Mouse (Mus musculus) stomach, embryonic 14.5 days (tissue): Measurements from ENCODE around the gene Ubxn6. TPM values are rescaled to one million over a fixed set of nuclear protein-coding genes. Genes with fewer than 3 reads are reported as not detected.
A peak's percentile ranks its signal among the peaks of the same experiment; 100 is the strongest.

ENCODE experiments used
- ATAC-seq: fragments of 200-750 bp; cut with Nextera tagmentation; 2 replicates; pipeline ENCODE4 v1.8.0; 2017; ENCODE audit warnings: low read depth, moderate TSS enrichment; ENCODE audit not compliant: insufficient number of reproducible peaks, insufficient read depth, low FRiP score
- H3K27ac ChIP-seq: fragments of 300-500 bp; sonication (generic); 2 replicates; pipeline ENCODE4 v1.5.1; 2014; ENCODE audit warnings: mild to moderate bottlenecking, low read length, moderate library complexity, mixed read lengths
- H3K27me3 ChIP-seq: fragments of 300-500 bp; sonication (generic); 2 replicates; pipeline ENCODE4 v1.6.1; 2014; ENCODE audit warnings: low read length, control low read depth, mixed read lengths; ENCODE audit not compliant: control insufficient read depth, insufficient read depth
- H3K36me3 ChIP-seq: fragments of 300-500 bp; sonication (generic); 2 replicates; pipeline ENCODE4 v1.6.1; 2014; ENCODE audit warnings: mild to moderate bottlenecking, control low read depth, low read length, moderate library complexity, mixed read lengths; ENCODE audit not compliant: control insufficient read depth, insufficient read depth
- H3K4me1 ChIP-seq: fragments of 300-500 bp; sonication (generic); 2 replicates; pipeline ENCODE4 v1.6.1; 2014; ENCODE audit warnings: low read length, control low read depth, mixed read lengths; ENCODE audit not compliant: control insufficient read depth, insufficient read depth
- H3K4me2 ChIP-seq: fragments of 300-500 bp; sonication (generic); replicated peaks from 2 replicates; pipeline ENCODE4 v1.6.1; 2014; ENCODE audit warnings: low read depth, low read length, control low read depth
- H3K4me3 ChIP-seq: fragments of 300-500 bp; sonication (generic); 2 replicates; pipeline ENCODE4 v1.5.1; 2014; ENCODE audit warnings: low read depth, low read length, control low read depth
- H3K9ac ChIP-seq: fragments of 300-500 bp; sonication (generic); replicated peaks from 2 replicates; pipeline ENCODE4 v1.6.1; 2014; ENCODE audit warnings: low read depth, mild to moderate bottlenecking, control low read depth, low read length, moderate library complexity, mixed read lengths
- H3K9me3 ChIP-seq: fragments of 300-500 bp; sonication (generic); 2 replicates; pipeline ENCODE4 v1.6.1; 2016; ENCODE audit warnings: low read depth, low read length, control low read depth; ENCODE audit not compliant: control insufficient read depth
- WGBS: fragments of 180-500 bp; shearing (Covaris S2); extraction: QIAGEN DNeasy Blood & Tissue Kit; methylation state at CpG from one replicate; pipeline ENCODE4 v1.1.7; 2014; 5-methylcytosine and 5-hydroxymethylcytosine counted together
- polyA plus RNA-seq: library from polyadenylated mRNA; unstranded; fragments of >200 nt; fragmentation: Nextera tagmentation; extraction: Ambion mirVana; gene quantifications from 2 replicates; pipeline ENCODE4 v1.2.1, GENCODE M21; 2014

Ubxn6 gene
- polyA plus RNA-seq, 1 experiment from 2014 or later: 41.9 TPM

- 0 out of 2 replicates have a peak overlapping the region, but pooled peaks have one; percentile 10 for H3K9ac ChIP-seq
- no peak overlapping the region for H3K27ac ChIP-seq
- ATAC-seq: no peak
- no peaks in the 10 kb centered on the region for H3K27me3 ChIP-seq
- no peak overlapping the region for H3K4me3 ChIP-seq
- H3K36me3 ChIP-seq: peaks cover 22% of the 10 kb centered on the region
- WGBS: 72% methylated on average over 2 of the region's 2 CpGs
- H3K4me1 ChIP-seq: no peaks in the 10 kb centered on the region
- H3K9me3 ChIP-seq: no peaks in the 10 kb centered on the region
- H3K4me2 ChIP-seq: no peak overlapping the region
Observed at GRCm38 (mm10) chr17:56022131-56022988, 52.5 kb downstream of the Ubxn6 start.

DNA sequence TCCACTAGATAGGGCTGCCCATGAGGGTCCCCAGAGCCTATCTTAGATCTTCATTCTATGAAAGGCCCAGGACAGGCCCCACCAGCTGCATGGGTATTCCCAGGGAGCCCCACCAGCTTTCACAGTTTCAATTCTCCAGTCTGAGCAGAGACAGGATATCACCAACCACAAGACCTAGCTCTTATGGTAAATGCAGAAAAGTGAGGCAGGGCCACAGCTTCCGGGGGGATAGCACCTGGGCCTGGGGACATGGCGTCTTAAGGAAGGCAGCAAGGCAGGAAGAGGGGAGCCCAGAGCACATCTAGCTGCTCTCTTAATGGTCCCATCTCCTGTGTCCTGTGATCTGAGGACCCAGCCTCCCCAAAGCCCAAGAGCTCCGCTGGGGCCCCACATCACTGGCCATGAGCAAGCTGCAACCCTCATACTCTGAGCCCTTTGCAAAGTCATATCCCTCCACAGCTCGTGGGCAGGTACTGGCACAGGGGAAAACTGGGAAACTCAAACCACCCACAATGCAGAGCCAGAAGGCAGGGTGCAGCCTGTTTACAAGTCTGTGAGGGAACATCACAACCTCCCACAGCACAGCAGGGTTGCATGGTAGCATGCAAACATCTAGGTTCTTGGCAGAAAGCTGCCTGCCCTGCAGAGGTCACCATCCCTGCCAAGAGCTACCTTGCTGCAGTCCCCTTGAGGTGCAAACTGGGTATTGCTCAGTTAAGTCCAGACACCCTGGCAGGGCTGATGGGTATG, 53.5 kb downstream of the Ubxn6 start:
- H3K36me3 ChIP-seq: peaks cover 32% of the 10 kb centered on the region
- no peak overlapping the region for H3K4me2 ChIP-seq
- no peaks in the 10 kb centered on the region for H3K9me3 ChIP-seq
- H3K27ac ChIP-seq: no peak overlapping the region
- WGBS: 84% methylated on average over 4 of the region's 4 CpGs
- H3K27me3 ChIP-seq: no peaks in the 10 kb centered on the region
- H3K9ac ChIP-seq: no peak overlapping the region
- no peaks in the 10 kb centered on the region for H3K4me1 ChIP-seq
- no peak overlapping the region for H3K4me3 ChIP-seq
- ATAC-seq: no peak

GRCm38 (mm10) chr17:56020400-56021084, 54.3 kb downstream of the Ubxn6 start:
- Histone ChIP-seq H3K27me3 (no peaks in the 10 kb centered on the region), H3K9me3 (no peaks in the 10 kb centered on the region), H3K27ac (no peak overlapping the region), H3K9ac (no peak overlapping the region), H3K36me3 (peaks cover 40% of the 10 kb centered on the region), H3K4me1 (no peaks in the 10 kb centered on the region), H3K4me3 (no peak overlapping the region), H3K4me2 (no peak overlapping the region)
- WGBS: 92% methylated on average over 6 of the region's 6 CpGs
- no peak for ATAC-seq

DNA sequence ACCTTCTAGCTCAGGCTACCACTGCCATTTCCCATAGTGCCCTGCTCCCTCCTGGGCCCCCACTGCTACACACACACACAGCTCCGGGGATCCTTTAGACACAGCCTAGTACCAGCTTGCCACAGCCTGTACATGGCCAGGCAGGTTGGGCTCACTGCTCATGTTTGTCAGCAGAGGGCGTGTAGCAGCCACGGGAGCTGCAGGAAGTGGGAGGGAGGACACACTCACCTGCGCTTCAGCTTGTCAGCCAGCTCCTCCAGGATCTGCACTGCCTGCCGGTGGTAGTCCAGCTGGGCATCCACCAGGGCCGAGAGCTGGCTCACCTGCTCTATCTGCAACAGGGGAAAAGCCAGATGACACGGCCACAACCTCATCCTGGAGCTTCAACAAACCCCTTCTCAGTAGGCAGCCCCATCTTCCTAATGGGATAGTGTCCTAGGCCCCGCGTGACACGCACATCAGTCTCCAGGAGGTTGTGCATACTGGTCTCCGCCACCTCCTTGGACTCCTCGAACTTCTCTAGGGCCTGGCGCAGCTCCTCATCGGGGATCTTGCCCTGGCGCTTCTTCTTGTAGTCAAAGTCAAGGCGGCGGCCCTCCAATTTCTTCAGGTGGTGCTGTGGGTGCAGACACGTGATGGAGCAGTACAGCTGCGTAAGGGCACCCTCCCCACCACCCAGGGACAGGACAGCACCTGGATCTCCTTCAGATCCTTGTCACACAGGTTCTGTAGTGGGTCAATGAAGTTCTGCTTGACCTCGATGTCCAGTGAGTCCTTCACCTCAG, 56.3 kb downstream of the Ubxn6 start:
- Histone ChIP-seq H3K9me3 (no peaks in the 10 kb centered on the region), H3K9ac (no peak overlapping the region), H3K27ac (no peak overlapping the region), H3K27me3 (no peaks in the 10 kb centered on the region), H3K4me1 (no peaks in the 10 kb centered on the region), H3K36me3 (peaks cover 47% of the 10 kb centered on the region), H3K4me3 (no peak overlapping the region), H3K4me2 (no peak overlapping the region)
- ATAC-seq: no peak
- WGBS: 69% methylated on average over 20 of the region's 20 CpGs

DNA sequence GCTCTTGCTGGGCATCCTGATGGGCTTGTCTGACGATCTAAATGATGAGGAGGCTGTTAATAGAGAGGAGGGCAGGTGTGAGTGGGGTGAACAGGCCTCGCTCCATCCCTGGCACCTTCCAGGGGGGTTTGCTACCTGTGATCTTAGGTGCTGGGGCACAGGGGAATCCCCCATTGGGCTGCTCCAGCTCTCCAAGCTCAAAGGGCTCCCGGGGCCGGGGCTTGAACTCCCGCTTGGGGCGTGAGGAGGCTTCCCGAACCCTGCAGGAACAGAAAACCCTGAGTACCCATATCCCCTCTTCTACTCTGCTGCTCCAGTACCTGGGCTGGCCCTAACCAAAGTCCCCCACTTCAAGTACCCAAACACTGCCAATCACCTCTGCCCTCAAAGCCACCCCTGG, 57.0 kb downstream of the Ubxn6 start:
- Histone ChIP-seq H3K4me2 (no peak overlapping the region), H3K36me3 (peaks cover 52% of the 10 kb centered on the region), H3K9me3 (no peaks in the 10 kb centered on the region), H3K27me3 (no peaks in the 10 kb centered on the region), H3K27ac (no peak overlapping the region), H3K9ac (no peak overlapping the region), H3K4me1 (no peaks in the 10 kb centered on the region), H3K4me3 (no peak overlapping the region)
- 90% methylated on average over 7 of the region's 7 CpGs for WGBS
- ATAC-seq: no peak

Other genes starting within 250 kb of the Ubxn6 start
- 12.3 and 12.5 TPM in 2 replicates for gene Zfp119a, start 196.1 kb downstream of the Ubxn6 start, polyA plus RNA-seq
- gene Zfp959, start 182.9 kb downstream of the Ubxn6 start, polyA plus RNA-seq: 15.3 and 17.2 TPM in 2 replicates
- 4.6 and 7.7 TPM in 2 replicates for gene Zfp119b, start 125.5 kb downstream of the Ubxn6 start, polyA plus RNA-seq
- 2.7 and 3.1 TPM in 2 replicates for gene Ebi3, start 122.4 kb downstream of the Ubxn6 start, polyA plus RNA-seq
- gene Yju2, start 115.9 kb downstream of the Ubxn6 start, polyA plus RNA-seq: 20.8 and 21.8 TPM in 2 replicates
- 12.1 and 16.6 TPM in 2 replicates for gene Shd, start 104.6 kb downstream of the Ubxn6 start, polyA plus RNA-seq
- 13.7 and 17.6 TPM in 2 replicates for gene Fsd1, start 88.5 kb downstream of the Ubxn6 start, polyA plus RNA-seq
- gene Stap2, start 69.4 kb downstream of the Ubxn6 start, polyA plus RNA-seq: 19.7 and 23.8 TPM in 2 replicates
- gene Mpnd, start 69.3 kb downstream of the Ubxn6 start, polyA plus RNA-seq: 97.9 and 102 TPM in 2 replicates
- 127 and 136 TPM in 2 replicates for gene Sh3gl1, start 38.4 kb downstream of the Ubxn6 start, polyA plus RNA-seq
- 19.2 and 19.6 TPM in 2 replicates for gene Chaf1a, start 34.6 kb downstream of the Ubxn6 start, polyA plus RNA-seq
- gene Hdgfl2, start 4.6 kb upstream of the Ubxn6 start, polyA plus RNA-seq: 94.8 and 96.5 TPM in 2 replicates
- gene Plin4, start 34.8 kb upstream of the Ubxn6 start, polyA plus RNA-seq: 0.15 and 0.27 TPM in 2 replicates
- gene Plin5, start 42.6 kb upstream of the Ubxn6 start, polyA plus RNA-seq: 0.53 and 0.64 TPM in 2 replicates
- 0.18 TPM in 1 of 2 replicates, not detected in the other for gene Lrg1, start 47.0 kb upstream of the Ubxn6 start, polyA plus RNA-seq
- gene Sema6b, start 65.3 kb upstream of the Ubxn6 start, polyA plus RNA-seq: 1.1 and 1.3 TPM in 2 replicates
- gene Tnfaip8l1, start 87.4 kb upstream of the Ubxn6 start, polyA plus RNA-seq: 13.3 and 13.7 TPM in 2 replicates
- 94.7 and 96.3 TPM in 2 replicates for gene Mydgf, start 108.9 kb upstream of the Ubxn6 start, polyA plus RNA-seq
- 30.2 and 30.5 TPM in 2 replicates for gene Dpp9, start 143.9 kb upstream of the Ubxn6 start, polyA plus RNA-seq
- gene Fem1a, start 181.8 kb upstream of the Ubxn6 start, polyA plus RNA-seq: 13.4 and 13.5 TPM in 2 replicates
- 7.0 and 8.1 TPM in 2 replicates for gene Ticam1, start 201.8 kb upstream of the Ubxn6 start, polyA plus RNA-seq
- 70.1 and 76.6 TPM in 2 replicates for gene Plin3, start 217.8 kb upstream of the Ubxn6 start, polyA plus RNA-seq
- not detected in 2 replicates for gene Arrdc5, start 225.3 kb upstream of the Ubxn6 start, polyA plus RNA-seq
- gene Uhrf1, start 228.3 kb upstream of the Ubxn6 start, polyA plus RNA-seq: 77.6 and 85.2 TPM in 2 replicates